Mouse (Mus musculus) right cerebral cortex, adult 18-20 months (tissue): Measurements from ENCODE around the gene Epo.

ENCODE experiments used
- DNase-seq: peaks from one replicate; pipeline ENCODE4 v3.0.0; 2022; ENCODE audit warnings: mixed read lengths

Gene Epo

GRCm38 (mm10) chr5:137533117-137533827 is at the start of gene Epo, which contains the start of gene Gnb2:
Gene Epo (minus strand): TSS chr5:137533242.
Gene Gnb2 (minus strand): TSS chr5:137533510.
- DNase-seq: peak; percentile 97

- no peak for DNase-seq
These were observed 49.7 kb upstream of the Epo start for GRCm38 (mm10) chr5:137582702-137583101.

- no peak for DNase-seq
These were observed 47.2 kb upstream of the Epo start for GRCm38 (mm10) chr5:137580246-137580645.

DNA sequence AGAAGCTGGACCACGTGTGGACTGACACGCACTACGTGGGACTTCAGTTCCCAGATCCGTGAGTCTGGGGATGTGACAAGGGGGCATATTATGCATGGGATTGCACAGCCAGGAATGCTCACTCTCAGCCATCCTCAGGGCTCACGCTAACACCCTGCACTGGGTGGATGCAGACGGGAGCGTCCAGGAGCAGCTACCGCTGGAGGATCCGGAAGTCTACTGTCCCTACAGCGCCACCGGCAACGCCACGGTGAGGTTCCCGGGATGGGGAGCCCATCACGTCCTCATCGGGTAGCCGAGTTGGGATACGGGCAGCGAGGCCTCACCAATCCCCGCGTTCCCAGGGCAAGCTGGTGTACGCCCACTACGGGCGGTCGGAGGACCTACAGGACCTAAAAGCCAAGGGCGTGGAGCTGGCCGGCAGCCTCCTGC is 41.4 kb upstream of the Epo start:
- peak; percentile 57 for DNase-seq

DNA sequence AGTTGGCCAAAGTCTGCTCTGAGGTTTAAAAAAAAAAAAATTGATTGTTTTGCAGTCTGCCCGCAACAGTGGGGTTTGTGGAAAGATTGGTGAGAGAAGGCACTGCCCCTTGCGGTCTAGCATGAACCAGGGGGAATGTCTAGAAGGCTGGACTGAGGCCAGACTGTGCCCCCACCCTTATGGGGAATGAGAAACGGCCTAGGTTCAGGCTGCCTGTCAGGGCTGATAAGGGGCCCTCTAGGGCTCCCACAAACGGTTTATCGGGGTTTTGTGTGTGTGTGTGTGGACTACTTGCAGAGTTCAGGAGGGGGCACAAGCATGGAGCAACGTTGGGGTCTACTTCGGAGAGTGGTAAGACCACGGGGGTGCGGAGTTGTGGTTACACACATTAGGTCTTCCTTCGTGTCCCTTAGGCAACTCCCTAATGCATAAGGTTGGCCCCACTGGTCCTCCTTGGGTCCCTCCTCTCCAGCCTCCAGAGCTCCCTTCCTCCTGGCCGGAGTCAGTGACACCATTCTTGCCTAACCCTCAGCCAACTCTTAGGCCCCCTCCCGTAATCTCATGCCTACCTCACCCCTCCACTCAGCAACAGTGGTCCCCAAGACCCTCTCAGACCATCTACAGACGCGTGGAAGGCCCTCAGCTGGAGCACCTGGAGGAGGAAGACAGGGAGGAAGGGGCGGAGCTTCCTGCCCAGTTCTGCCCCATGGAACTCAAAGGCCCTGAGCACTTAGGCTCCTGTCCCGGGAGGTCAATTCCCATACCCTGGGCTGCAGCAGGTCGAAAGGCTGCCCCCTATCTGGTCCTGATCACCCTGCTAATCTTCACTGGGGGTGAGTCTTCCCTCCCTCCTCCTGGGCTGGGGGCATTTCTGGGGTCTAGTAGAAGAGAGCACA is 37.9 kb upstream of the Epo start:
- no peak for DNase-seq

DNA sequence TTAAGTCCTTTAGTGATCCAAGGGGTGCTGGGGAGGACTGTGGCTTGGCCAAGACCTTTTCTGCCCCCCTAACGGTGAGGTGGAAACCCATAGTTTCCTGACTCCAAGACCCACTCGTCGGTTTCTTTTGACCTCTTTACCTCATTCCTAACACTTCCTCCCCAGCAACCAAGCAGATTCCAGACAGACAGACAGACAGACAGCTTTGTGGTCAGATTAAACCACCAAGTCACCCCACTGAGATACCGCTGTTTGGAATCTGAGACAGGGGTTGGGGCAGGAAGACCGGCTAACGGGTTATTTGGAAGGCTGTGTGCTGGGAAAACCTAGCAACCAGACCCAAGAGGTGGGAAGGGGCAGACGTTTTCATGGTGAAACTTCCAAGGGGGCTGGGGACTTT is 37.1 kb upstream of the Epo start:
- DNase-seq: no peak

DNA sequence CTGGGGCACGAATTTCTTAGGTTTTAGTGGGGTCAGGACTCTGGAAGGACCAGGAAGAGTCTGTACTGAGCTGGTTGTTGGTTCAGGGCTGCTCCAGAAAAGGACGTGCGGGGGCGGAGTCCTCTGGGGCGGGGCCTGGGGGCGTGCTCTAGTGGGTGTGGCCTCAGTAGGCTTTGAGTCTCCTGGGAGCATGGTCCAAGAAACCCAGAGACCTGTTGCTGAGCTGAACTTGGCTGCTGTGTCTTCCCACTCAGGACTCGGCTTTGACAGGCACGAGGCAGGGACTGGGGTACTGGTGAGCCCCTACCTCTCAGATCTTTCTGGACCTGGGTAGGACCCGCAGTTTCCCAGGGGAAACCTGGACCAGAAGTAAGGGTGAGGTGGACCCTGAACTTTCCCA is 36.6 kb upstream of the Epo start, which contains the start of gene Tfr2:
TSS of gene Tfr2 (plus strand) at position 176 of the 400 bp plus-strand sequence.
- no peak for DNase-seq

GRCm38 (mm10) chr5:137569031-137569430 is 36.0 kb upstream of the Epo start:
- no peak for DNase-seq

DNA sequence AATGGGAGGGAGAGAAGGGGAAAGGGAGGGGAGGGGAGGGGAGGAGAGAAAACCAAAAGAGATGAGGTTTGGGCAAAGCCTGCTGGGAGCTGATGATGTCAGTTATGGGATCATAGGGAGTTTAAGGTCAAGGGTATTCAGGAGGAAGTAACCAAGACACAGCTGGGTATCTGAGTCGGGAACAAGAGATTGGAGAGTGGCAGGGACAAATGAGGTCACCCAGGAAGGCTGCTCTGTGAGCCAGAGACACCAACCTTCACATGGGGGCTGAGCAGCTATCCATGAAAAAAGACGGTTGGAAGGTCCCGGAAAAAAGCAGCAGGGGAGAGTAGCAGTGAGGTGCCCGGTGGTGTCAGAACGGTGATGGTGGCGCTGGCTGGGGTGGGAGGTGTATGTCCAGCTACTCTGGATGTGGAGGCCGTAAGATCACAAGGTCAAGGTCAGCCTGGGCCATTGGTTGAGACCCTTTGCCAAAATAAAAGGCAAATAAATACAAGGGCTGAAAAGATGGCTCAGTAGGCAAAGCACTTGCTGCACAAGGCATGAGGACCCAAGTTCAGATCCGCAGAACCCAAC is 35.3 kb upstream of the Epo start:
- no peak for DNase-seq

DNA sequence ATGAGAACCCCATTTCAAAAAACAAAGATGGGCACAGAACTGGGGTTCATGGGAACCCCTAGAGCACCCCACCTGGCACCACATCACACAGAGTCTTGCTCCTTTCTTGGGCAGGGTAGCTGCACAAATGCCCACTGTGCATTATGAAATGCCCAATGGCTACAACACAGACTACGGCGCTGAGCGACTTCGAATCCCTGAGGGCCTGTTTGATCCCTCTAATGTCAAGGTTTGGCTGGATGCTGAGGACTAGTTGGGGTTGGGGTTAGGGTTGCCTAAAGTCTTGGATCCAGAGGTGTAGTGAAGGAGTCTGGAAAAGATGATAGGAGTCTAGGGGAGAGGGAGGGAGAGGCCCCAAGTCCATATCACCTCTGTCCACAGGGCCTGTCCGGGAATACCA is 33.4 kb upstream of the Epo start:
- no peak for DNase-seq

- DNase-seq: no peak
These were observed 32.7 kb upstream of the Epo start for GRCm38 (mm10) chr5:137565744-137566143.

DNA sequence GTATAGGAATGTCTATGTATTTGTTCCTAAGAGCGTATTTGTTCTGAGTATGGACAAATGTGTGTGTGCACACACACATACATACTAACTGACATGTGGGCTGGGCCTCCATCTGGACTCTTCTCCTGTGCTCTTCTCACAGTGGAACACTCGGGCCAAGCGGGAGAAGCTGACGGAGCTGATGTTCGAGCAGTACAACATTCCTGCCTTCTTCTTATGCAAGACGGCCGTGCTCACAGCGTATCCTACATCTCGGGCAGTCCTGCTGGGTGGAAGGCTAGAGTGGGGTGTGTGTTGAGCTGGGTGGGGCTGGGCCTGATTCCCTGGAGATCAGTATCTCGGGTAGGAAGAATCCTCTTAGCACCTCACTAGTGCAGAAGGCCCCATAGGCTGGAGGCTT is 29.9 kb upstream of the Epo start:
- DNase-seq: peak; percentile 52

GRCm38 (mm10) chr5:137561556-137561955 is 28.5 kb upstream of the Epo start:
- peak; percentile 46 for DNase-seq

DNA sequence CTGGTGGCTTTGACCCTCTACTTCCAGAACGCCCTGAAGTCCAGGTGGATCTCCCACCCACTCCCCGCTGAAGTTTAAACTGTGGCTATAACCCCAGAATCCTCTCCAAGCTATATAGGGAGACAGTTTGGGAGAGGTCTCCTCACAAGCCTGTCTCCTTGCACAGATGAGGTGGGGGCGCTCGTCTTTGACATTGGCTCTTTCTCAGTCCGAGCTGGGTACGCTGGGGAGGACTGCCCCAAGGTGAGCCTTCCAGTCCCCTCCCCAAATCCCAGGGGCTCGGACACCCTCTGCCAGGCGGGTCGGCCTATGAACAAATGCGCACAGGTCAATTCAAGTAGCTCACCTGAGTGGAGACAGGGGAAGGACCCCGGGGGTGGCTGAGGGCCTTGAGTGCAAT is 20.9 kb upstream of the Epo start:
- no peak for DNase-seq

- DNase-seq: peak; percentile 94
These were observed 20.4 kb upstream of the Epo start, which contains the start of gene Actl6b for GRCm38 (mm10) chr5:137553411-137553837. Gene Actl6b (plus strand): TSS chr5:137553517.

GRCm38 (mm10) chr5:137553000-137553399 is 20.0 kb upstream of the Epo start:
- no peak for DNase-seq

DNA sequence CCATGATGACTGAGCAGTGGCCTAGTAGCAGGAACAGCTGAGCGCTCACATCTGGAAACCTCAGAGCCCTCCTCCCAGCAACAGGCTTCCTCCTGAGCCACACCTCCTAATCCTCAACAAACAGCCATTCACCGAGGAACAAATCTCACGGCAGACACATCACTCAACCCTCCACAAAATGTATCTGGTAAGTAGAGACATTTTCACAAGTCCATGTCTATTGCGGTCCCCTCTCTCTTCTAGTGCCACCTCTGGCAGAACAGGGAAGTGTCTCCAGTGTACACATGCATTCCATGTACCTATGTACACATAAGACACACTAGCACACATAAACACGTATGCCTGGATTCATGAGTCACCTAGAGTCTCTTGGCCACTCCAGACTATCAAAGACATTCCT is 18.1 kb upstream of the Epo start:
- DNase-seq: no peak

- DNase-seq: no peak
These were observed 16.8 kb upstream of the Epo start for GRCm38 (mm10) chr5:137549840-137550239.

- DNase-seq: no peak
These were observed 12.6 kb upstream of the Epo start for GRCm38 (mm10) chr5:137545596-137545995.

GRCm38 (mm10) chr5:137544926-137545325 is 11.9 kb upstream of the Epo start:
- DNase-seq: no peak

DNA sequence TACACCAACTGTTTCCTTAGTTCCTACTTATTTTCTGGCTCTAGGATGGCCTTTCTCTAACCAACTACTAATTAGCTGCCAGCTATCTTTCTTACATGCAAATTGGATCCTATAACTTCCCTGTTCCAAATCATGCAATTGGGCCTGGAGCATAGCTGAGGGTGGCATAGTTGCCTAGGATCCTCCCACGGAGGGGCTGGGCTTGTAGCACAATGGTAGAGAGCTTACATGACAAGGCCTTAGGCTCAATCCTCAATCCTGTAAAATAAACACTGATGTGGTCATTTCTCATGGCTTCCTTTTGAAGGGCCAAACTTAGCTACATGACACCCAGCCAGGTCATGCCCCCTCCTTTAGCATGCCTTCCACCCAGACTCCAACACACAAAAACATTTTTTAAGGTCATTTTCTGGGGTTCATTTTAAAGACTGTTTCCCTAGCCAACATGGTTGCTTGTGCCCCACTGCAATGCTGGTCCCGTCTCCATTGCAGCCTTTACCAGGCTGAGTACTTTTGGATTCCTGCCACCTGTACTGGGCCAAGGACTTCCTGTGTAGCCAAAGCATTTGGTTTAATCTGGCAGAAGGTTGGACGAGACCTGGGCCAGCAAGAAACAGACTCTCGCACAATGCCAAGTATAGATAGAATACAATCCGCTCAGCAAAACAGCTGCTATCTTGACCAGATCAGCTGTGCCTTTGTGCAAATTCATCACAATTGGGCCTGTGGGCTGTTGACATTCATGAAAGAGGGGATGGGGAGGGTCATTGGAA is 8.9 kb upstream of the Epo start:
- no peak for DNase-seq

- DNase-seq: no peak
These were observed 7.9 kb upstream of the Epo start for GRCm38 (mm10) chr5:137540991-137541390.
